Mouse (Mus musculus) cortical plate, adult 2 months (tissue): ENCODE results near the gene Cnnm3.

Source experiments
- CTCF ChIP-seq: fragments of 200-500 bp; IDR thresholded peaks from 2 replicates; pipeline ENCODE4 v1.5.1; 2011; ENCODE audit warnings: mild to moderate bottlenecking, control low read depth, low read length; ENCODE audit not compliant: insufficient read depth; ENCODE audit errors: extremely low read depth
- POLR2A ChIP-seq: fragments of 200-500 bp; IDR thresholded peaks from 2 replicates; pipeline ENCODE4 v1.6.1; 2011; ENCODE audit warnings: mild to moderate bottlenecking, low read length, control low read depth; ENCODE audit not compliant: insufficient read depth; ENCODE audit errors: extremely low read depth

- TF ChIP-seq CTCF (no peak), POLR2A (no peak)
Observed at GRCm38 (mm10) chr1:36541844-36542243, 30.2 kb downstream of the Cnnm3 start.
